Mouse (Mus musculus): ENCODE data around the gene Rgs6.

The Rgs6 gene

DNA sequence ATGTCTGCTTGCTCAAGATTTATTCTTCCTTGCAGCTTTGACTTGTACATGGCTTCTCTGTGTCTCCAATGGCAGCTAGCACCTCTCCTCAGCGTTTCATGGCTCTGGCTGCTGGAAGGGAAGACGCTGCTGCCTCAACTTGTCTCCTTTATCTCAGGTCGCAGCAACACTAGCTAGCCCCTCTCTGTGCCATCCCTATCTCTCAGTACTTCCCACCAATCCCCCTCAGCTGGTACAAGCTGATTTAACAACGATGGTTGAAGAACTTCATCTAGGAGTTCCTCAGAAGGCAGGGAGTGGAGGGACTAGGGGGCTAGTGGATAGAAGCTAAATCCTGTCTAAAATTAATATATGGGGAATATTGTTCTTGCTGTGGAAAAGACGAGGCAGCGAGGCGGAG, 503.9 kb downstream of the Rgs6 start:
- no peak for DNase-seq (ENCODE audit: low spot score)

DNA sequence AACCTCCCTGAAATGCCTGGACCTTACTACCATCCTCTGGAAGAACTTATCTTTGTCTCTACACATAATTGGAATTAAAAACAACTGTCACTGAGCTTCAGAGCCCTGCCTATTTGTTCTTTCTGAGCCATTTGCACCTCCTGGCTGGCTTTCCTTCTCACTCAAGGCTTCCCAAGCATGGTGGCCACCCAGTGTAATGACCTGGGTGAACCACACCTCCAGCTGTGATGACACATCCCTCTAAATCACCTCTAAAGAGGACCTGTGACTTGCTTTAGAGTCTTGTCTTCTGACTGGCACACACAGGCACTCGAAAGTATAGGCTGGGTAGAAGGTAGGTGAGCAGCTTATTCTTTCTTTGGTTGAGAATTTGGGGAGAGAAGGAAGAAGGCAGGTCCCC, 509.7 kb downstream of the Rgs6 start:
- no peak for DNase-seq (ENCODE audit: low spot score)

DNA sequence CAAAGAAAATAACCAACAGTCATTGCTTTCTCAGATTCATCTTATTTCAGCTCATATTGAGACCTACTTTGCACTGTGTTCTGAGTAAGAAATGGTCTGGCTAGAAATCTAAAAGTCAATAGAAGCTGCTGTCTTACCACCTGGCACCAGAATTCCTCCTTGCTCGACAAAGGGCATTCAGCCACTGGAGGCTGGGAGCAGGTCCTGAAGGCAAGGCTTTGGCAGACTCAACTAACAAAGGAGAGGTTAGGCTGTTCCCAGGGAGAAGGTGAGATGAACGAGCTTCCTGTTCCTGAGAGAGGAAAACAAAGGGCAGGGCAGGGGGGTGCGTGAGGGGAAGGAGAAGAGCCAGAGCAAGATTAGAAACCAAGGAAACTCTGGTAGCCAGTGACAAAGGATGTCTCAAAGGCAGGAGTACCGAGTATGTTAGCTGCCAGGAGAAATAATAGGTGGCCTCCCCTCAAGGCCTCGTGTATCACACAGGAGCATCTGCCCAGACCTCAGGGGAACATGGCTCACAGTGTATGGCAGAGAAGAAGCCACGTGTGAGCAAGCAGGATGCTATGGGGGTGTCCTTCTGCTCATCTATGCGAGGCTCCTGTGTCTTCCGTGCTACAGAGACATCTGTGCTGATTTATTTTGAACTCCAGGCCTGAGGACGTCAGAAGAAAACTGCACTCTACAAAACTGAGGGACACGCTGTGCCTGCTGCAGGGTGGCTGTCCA, 510.7 kb downstream of the Rgs6 start:
- DNase-seq (ENCODE audit: low spot score): no peak

DNA sequence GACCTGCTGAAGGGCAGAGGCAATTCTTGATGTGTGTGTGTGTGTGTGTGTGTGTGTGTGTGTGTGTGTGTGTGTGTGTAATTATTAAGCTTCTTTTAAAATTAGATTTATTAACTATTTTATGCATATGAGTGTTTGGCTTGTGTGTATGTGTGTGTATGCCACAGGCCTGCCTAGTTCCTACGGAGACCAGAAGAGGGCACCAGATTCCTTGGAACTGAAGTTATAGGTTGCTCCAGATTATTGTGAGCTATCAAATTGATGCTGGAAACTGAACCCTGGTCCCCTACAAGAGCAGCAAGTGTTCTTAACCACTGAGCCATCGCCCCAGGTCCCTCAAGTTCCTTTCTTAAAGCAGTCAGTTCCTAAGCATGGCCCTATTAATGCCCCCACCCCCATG, 511.8 kb downstream of the Rgs6 start:
- no peak for DNase-seq (ENCODE audit: low spot score)

DNA sequence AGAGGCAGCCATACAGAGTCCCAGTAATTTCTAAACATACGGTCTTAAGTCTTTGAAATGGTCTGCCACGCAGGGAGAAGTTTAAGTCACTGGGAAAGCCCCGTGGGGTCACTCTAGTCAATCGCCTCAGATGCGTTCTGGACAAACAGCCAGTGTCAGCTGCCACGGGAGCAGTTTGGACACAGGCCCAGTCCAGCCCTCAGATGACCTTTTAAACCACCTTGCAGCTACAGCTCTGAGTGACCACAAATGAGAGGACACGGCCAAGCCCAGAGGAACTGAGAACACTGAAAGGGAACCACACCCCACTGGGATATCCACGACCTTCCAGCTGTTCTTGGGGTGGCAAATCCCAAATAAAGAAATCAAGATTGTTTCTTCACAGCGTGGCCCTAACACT, 512.3 kb downstream of the Rgs6 start:
- no peak for DNase-seq (ENCODE audit: low spot score)

DNA sequence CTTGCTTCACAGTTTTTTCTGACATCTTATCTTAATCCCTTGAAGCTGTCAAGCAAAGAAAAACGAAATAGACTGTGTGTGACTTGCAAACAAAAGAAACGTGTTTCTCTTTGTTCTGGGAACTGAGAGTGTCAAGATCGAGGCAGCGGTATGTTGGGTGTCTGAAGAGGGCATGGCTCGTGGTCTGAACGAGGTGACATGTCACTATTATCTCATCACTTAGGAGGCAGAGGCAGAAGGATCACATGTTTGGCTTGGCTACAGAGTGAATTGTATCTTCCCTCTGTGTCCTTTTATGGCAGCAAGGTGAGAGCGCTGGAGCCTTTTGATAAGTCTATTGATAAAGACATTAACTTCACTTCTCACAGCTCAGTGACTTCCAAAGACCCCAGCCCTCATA, 512.8 kb downstream of the Rgs6 start:
- DNase-seq (ENCODE audit: low spot score): no peak

DNA sequence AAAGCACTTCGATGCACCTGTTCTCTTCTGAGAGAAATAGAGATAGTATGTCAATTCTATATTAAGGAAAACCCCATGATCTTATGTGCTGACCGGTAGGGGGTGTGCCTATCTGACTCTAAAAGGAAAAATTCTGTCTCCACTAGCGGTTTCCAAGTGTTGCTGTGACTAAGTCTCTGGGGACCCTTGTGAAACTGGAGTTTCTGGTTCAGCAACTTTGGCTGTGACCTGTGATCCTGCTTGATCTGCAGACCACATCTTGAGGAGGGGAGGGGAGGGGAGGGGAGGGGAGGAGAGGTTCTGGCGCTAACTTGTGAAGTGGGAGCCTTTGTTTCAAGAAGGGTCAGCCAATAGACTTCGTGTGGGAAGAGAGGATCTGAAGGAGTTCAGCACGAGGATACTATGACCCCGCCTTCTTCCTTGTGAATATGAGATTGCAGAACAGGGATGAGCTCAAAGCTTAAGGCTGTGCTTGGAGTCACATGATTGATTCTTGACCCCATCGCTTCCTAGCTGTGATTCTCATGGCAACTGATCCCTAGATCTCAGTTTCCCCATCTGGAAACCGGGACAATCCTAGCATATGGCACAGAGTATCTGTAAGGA, 517.5 kb downstream of the Rgs6 start:
- DNase-seq (ENCODE audit: low spot score): peak; percentile 8

DNA sequence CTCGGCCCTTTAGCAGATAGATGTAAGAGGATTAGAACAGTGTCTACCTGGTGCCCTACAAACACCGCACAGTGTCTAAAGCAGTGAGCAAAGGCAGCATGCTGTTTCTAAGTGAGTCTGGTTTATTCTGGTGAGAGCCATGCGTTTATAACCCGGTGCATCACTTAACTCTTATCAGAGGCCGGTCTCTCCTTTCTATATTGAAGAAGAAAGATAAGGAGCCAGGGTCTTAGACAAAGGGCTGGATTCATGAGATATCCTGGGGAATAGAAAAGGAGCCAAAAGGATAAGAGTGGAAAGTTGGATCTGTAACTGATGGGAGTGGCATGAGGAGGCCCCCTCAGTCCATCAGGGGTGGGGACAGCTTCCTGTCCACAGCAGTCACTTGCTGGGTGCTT, 518.0 kb downstream of the Rgs6 start:
- DNase-seq (ENCODE audit: low spot score): no peak

DNA sequence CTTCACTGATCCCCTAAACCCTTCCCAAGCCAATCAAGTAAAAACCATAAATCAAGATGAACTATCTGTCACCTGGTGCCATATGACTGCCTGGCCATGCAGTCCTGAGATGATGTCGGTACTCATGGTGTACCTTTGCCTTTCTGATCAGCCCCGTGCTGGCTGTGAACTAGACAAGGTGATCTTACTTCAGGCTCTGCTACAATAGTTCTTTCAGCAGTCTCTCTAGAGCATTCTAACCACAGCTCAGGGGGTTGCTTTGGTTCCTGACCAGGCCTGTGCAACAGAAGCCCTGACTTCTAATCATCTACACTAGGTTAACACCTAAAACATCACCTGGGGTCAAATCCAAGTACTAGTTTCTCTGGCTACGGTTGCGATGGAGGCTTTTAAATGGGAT, 521.4 kb downstream of the Rgs6 start:
- no peak for DNase-seq (ENCODE audit: low spot score)

DNA sequence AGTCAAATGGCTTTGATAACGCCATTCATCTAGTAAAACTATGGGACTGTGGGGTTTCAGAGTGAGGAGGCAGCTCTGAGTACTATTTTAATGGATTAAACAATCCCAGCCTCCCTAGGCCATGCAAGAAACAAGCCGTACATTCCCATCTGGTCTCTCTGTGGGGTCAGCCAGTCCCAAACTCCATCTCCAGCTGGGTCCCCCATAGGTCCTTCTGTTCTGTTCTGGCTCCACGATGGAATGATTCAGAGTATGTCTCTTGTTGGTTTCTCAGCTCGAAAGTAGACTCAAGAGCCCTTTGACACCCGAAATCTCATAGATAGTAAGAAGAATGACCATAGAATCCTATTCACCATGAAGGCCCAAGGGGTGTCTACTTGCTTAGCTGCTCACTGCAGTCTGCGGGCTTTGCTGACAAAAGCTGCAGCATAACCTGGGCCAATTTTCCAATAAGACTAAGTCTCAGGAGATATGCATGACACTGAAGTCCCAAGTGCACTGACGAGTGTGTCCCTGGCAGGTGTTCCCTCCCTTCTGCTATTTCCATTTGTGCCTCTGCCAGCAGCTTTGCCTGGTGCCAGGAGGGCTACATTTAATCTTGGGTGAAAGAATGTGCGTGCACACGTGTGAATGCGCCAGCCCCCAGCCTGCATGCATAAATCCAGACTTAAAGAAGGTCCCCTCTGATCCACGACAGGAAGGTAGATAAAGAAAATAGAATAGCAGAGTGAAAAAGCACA, 522.0 kb downstream of the Rgs6 start:
- DNase-seq (ENCODE audit: low spot score): no peak

DNA sequence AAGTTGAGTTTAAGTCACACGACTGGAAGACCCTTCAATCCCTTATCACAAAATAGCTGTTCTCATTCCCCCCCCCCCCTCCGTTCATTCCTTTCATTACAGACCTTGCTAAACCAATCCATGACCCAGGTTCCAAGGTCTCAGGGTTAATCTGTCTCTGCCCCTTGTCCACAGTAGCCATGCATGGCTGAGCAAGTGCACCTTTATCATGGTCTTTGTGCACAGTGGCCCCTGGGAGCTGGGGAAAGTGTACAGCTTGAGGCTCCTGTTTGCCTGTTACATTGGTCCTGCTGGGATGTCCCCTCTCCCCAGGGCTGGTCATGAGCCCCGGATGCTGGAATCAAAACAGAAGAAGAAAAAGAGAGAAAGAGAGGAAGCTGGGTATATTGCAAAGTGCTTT, 522.6 kb downstream of the Rgs6 start:
- no peak for DNase-seq (ENCODE audit: low spot score)

DNA sequence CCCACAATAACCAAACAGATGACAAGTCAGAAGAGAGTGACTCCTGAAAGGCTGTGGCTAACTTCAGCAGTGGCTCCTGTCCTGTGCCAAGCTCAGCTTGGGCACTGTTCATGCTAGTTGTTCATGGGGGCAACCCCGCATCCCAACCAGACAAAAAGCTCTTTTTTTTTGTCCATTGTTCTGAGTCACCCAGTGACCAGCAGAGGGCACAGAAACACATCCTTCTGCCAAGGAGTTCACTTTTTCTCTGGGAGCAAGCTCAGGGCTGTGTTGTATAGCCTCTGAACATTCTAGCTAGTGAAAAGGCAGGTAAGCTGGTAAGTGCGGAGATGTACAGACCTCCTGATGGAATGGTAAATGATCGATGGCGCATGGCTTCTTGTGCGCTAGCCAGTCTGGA, 524.2 kb downstream of the Rgs6 start:
- peak; percentile 3 for DNase-seq (ENCODE audit: low spot score)

DNA sequence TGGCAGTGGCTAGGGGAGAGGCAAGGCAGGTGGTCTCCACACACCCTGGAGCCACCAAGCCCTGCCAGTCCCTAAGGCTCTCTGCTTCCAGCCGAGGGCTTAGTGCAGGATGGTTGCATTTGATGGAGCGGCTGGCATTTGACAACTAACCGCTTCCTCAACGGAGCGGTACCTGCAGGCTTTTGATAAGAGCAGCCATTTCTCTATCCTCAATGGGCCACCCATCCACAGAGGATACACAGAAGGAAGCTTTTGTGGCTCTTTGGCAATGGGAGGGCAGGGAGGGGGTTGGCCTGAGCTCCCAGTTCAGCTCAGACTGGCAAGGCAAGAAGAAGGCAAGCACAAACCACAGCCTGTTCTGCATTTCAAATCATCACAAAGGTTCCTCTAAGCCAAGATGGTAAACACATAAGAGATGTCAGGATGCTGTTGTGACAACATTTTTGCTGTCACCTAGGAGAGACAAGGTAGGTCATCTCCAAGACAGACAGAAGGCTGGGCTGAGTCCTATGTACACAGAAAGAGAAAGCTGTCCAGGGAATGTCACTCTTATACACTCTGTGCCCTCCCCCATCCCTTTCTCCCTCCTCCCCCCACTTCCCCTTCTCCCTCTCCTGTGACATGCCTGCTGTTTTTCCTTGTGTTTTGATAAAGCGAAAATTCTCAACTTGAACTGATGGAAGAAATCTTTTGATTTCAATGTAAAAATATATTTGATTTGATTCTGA, 525.0 kb downstream of the Rgs6 start:
- DNase-seq (ENCODE audit: low spot score): no peak

DNA sequence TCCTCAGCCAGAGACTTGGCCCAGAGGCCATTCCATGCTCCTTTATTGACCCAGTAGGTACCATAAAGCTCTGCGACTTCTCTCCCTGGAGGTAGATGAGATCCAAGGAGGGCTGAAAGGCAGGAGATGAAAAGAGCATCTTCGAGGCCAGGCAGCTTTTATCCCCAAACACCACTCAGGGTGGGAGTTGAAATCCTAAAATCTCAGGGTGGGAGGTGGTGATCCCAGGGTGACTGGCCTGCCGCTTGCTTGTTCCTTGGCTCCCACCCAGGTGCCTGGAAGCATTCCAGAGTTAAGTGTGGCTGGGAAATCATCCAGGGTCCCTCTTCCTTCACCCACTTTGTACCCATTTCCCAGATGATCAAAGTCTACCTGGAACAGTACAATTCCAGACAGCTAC, 525.9 kb downstream of the Rgs6 start:
- DNase-seq (ENCODE audit: low spot score): no peak

DNA sequence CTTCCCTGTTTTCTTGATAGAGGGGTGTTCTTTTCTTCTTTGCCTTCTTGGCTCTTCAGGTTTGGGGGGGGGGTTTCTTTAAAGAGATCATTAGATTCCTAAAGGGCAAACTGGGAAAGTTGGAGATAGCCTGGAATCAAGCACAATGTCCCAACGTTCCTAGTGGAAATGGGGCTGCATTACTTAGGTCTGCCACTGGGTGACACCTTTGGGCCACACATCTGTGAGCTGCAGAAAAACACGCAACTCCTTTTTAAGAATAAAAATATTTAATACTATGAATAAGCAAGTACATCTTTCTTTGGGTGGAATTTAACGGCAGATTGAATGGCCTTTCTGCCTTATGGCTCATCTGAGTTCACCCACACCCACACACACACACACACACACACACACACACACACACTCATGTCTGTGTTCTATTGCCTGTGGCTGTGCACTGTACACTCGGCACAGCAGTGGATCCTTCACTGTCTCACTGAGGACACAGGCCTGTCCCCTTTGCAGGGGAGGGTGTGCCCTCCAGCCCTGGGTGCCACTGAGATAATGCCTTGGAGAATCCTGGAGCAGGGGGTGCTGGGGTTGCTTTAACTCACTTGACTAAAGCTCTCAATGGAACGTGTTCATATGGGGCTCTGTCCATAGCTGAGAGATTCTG, 526.4 kb downstream of the Rgs6 start:
- DNase-seq (ENCODE audit: low spot score): peak; percentile 62

DNA sequence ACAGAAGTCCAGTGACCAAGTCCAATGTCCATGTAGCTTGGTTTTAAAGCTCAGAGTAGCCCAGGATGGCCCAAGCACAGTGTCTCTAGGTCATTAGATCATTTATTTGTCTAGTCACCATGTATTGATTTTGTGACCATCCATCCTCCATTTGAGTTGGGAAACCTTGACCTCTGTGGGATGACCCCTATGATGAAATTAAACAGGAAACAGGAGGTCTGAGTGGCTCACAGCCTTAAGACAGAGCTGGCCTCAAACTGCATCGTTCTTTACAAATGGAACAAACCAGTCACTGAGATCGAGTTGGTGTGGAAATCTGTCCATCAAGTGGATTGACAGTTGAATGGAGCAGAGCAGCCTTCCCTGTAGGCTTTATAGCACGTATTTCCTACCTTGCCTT, 536.0 kb downstream of the Rgs6 start:
- DNase-seq (ENCODE audit: low spot score): no peak

DNA sequence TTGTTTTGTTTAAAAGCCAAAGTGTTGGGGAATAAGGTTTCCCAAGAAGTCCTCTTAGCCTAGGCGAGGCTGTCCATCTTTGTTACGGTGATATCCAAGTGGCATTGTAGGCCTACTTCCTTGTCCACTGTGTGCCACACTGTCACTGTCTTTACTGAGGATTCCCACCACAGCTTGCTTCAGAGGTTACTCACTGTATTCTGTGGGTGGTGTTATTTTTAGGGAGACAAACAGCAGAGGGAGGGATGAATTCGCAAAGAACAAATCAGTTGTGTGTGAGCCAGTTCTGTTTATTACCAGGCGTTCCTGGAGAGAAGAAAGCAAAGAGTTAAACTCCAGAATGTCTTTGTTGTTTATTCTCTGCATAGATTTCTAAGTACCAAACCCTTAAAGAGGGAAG, 537.2 kb downstream of the Rgs6 start:
- DNase-seq (ENCODE audit: low spot score): no peak

DNA sequence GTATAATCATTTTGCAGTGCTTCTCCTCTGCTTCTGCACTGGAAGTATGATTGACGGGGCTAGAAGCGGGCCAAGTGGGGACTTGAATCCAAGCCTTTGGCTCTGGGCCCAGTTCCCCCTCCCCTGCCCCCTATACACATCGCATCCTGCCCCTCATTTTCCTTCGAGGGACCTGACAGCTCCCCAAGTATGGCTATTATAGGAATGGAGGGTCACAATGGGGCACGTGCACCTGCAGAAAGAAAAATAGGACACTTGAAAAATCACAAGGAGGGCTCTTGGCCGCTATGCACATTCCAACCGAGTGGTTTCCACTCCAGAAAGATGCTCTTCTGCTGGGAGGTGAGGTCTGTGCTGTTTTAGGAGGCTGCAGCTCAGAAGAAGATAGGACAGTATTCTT, 538.8 kb downstream of the Rgs6 start:
- DNase-seq (ENCODE audit: low spot score): no peak

DNA sequence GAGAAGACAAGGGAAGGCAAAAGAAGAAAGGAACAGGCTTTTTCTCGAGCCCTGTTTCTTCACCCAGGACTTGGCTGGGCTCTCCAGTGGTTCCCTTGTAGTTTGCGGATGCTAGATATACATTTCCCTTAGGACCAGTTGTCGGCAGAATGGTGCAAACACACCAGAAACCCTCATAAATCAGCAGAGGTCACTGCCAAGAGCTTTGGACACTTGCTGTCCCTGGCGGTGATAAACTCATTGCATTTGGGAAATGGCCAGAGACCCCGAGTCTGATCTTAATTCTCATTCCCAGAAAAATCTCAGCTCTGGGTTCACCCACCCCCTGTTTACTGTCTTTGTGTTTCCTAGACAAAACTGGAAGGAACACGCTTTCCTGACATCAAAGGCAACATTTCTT, 539.9 kb downstream of the Rgs6 start:
- DNase-seq (ENCODE audit: low spot score): no peak

DNA sequence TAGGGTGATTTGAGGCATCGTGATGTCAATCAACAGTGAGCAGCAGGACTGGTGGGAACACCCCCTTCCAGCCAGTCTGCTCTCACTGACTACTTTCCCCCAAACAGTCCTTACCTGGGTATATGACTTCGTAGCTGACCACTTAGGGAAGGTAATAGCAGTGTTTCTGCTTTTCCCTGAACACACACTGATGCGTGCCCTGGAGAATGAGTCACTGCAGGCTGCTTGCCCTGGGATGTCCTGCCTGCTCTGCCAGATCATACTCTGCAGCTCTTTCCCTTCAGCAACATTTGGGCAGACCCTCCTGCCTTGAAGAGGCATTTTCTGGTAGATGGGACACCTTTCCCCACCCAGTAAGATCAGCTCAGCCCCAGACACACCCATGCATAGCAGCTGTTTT, 540.5 kb downstream of the Rgs6 start:
- no peak for DNase-seq (ENCODE audit: low spot score)

DNA sequence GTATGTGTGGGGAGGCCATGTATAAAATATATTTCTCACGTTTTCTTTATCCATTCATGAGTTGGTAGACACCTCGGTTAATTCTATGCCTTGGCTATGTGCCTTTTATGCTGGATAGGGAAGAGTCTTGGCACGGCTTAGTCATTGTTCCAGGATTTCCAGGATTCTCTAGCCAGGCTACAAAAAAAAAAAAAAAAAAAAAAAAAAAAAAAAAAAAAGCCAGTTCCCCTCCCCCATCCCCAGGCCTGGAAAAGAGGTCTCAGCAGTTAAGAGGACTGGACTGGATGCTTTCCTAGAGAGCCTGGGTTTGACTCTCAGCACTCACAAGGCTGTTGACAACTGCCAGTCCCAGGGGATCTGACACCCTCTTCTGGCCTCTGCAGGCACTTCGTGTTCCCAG, 543.3 kb downstream of the Rgs6 start:
- no peak for DNase-seq (ENCODE audit: low spot score)

DNA sequence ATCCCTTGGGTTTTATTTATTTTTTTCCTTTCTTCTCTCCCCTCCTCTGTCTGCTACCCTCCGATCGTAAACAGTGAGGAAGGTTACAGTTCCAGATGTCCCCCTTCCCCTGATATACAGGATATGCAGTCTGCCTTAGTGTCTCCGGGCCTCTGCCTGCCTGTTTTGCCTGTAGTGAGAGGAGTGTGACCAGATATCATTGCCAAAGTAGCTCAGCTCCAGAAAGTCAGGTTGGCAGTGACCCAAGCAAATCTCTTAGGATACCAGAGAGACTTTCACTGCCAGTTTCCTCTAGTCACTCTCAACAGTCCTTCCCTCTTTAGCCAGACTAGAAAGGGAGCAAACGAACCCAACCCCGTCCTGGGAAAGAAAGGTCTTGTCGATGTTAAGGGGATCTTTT, 545.7 kb downstream of the Rgs6 start:
- peak; percentile 42 for DNase-seq (ENCODE audit: low spot score)

Measured in adipocyte (in vitro differentiated cells).